Mouse (Mus musculus) embryonic facial prominence, embryonic 15.5 days (tissue): ENCODE measurements around the gene Tob2. TPM values are rescaled to one million over a fixed set of nuclear protein-coding genes. Genes with fewer than 3 reads are reported as not detected.

ENCODE experiments used
- ATAC-seq: fragments of 200-750 bp; cut with Nextera tagmentation; 2 replicates; pipeline ENCODE4 v1.8.0; 2017; ENCODE audit warnings: low read depth, moderate TSS enrichment; ENCODE audit not compliant: insufficient number of reproducible peaks, low FRiP score, low TSS enrichment
- H3K27ac ChIP-seq: fragments of 300-500 bp; sonication (generic); replicated peaks from 2 replicates; pipeline ENCODE4 v1.5.1; 2015; ENCODE audit warnings: mild to moderate bottlenecking, inconsistent platforms
- H3K27me3 ChIP-seq: fragments of 300-500 bp; sonication (generic); 2 replicates; pipeline ENCODE4 v1.6.1; 2015; ENCODE audit warnings: inconsistent platforms
- H3K36me3 ChIP-seq: fragments of 300-500 bp; sonication (generic); 2 replicates; pipeline ENCODE4 v1.6.1; 2015; ENCODE audit warnings: mild to moderate bottlenecking, inconsistent platforms
- H3K4me1 ChIP-seq: fragments of 300-500 bp; sonication (generic); 2 replicates; pipeline ENCODE4 v1.6.1; 2015; ENCODE audit warnings: inconsistent platforms
- H3K4me2 ChIP-seq: fragments of 300-500 bp; sonication (generic); replicated peaks from 2 replicates; pipeline ENCODE4 v1.6.1; 2015; ENCODE audit warnings: mild to moderate bottlenecking, inconsistent platforms
- H3K4me3 ChIP-seq: fragments of 300-500 bp; sonication (generic); replicated peaks from 2 replicates; pipeline ENCODE4 v1.5.1; 2015; ENCODE audit warnings: mild to moderate bottlenecking, inconsistent platforms
- H3K9ac ChIP-seq: fragments of 300-500 bp; sonication (generic); 2 replicates; pipeline ENCODE4 v1.6.1; 2015; ENCODE audit warnings: inconsistent platforms
- H3K9me3 ChIP-seq: fragments of 300-500 bp; sonication (generic); replicated peaks from 2 replicates; pipeline ENCODE4 v1.6.1; 2016; ENCODE audit warnings: inconsistent platforms
- WGBS: fragments of 180-500 bp; shearing (Covaris S2); methylation state at CpG from one replicate; pipeline ENCODE4 v1.1.7; 2015; 5-methylcytosine and 5-hydroxymethylcytosine counted together
- polyA plus RNA-seq: library from polyadenylated mRNA; unstranded; fragments of >200 nt; fragmentation: Nextera tagmentation; extraction: Ambion mirVana; gene quantifications from 2 replicates; pipeline ENCODE4 v1.2.1, GENCODE M21; 2015

Tob2 gene
- polyA plus RNA-seq, result 31.4 and 33.8 TPM in 2 replicates

GRCm38 (mm10) chr15:81858517-81859329 lies at the start of gene Tob2:
Gene Tob2, minus strand, starts transcription at chr15:81858796.
- Histone ChIP-seq H3K27ac (peak within 1 kb of the TSS; percentile 99), H3K4me2 (peak within 1 kb of the TSS; percentile 81), H3K9me3 (no peaks in the 10 kb centered on the region), H3K4me1 (peaks cover 16% of the 10 kb centered on the region), H3K36me3 (peaks cover 4% of the 10 kb centered on the region; the same call in 1 of the 2 replicates), H3K27me3 (no peaks in the 10 kb centered on the region), H3K4me3 (peak within 1 kb of the TSS; percentile 95), H3K9ac (peak within 1 kb of the TSS; percentile 92)
- 0 out of 2 replicates have a peak, but pooled peaks have one; percentile 1 for ATAC-seq
- under 1% methylated on average over 44 of the region's 44 CpGs for WGBS

DNA sequence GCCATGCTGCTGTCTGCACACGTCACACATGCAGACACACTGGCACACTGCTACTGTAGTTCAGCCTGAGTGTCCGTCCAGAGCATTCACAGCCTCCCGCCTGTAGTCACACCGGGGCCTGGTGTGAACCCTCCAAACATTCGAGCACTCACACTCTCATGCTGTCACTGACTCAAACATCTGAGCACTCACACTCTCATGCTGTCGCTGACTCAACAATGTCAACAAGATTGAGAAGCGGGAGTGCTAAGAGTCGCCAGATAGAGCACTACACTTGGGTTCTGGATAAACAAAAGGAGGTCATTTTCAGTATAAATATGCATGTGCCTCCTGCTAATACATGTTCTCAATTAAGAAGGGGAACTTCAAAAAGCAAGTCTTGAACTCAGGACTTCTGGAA lies 49.4 kb upstream of the Tob2 start:
- Histone ChIP-seq H3K36me3 (peaks cover 95% of the 10 kb centered on the region), H3K9ac (no peak overlapping the region), H3K4me3 (no peak overlapping the region), H3K4me1 (no peaks in the 10 kb centered on the region), H3K9me3 (no peaks in the 10 kb centered on the region), H3K4me2 (no peak overlapping the region), H3K27me3 (no peaks in the 10 kb centered on the region), H3K27ac (no peak overlapping the region)
- no peak for ATAC-seq
- 93% methylated on average over 8 of the region's 8 CpGs for WGBS

DNA sequence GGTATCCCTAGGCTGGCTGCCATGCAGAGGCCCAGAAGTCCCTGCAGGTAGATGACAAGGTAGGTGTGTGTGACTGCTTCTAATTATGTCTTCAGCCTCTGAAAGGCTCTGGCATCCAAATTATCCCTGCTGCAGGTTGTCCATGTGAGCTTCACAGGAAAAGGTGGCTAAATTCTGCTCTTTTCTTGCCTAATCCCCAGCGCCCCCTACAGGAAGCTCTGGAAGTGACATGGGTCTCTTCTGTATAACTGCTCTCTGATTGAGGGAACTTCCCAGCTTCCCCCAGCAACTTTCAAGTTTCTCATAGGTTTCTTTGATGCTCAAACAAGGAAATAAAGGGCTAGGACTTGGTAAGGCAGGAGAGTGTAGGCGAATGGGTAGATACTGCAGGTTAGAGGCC lies 46.3 kb upstream of the Tob2 start:
- Histone ChIP-seq H3K4me2 (no peak overlapping the region), H3K9ac (no peak overlapping the region), H3K27me3 (no peaks in the 10 kb centered on the region), H3K27ac (no peak overlapping the region), H3K4me1 (no peaks in the 10 kb centered on the region), H3K36me3 (peaks cover 95% of the 10 kb centered on the region), H3K9me3 (no peaks in the 10 kb centered on the region), H3K4me3 (no peak overlapping the region)
- no peak for ATAC-seq
- WGBS, result 39% methylated on average over 2 of the region's 2 CpGs

- no peak overlapping the region for H3K9ac ChIP-seq
- no peaks in the 10 kb centered on the region for H3K27me3 ChIP-seq
- ATAC-seq, result no peak
- H3K4me2 ChIP-seq, result no peak overlapping the region
- H3K4me1 ChIP-seq, result no peaks in the 10 kb centered on the region
- H3K27ac ChIP-seq, result no peak overlapping the region
- H3K4me3 ChIP-seq, result no peak overlapping the region
- H3K36me3 ChIP-seq, result peaks cover 78% of the 10 kb centered on the region
- H3K9me3 ChIP-seq, result no peaks in the 10 kb centered on the region
- 91% methylated on average over 2 of the region's 2 CpGs for WGBS
These were observed 40.2 kb upstream of the Tob2 start for GRCm38 (mm10) chr15:81898751-81899150.

DNA sequence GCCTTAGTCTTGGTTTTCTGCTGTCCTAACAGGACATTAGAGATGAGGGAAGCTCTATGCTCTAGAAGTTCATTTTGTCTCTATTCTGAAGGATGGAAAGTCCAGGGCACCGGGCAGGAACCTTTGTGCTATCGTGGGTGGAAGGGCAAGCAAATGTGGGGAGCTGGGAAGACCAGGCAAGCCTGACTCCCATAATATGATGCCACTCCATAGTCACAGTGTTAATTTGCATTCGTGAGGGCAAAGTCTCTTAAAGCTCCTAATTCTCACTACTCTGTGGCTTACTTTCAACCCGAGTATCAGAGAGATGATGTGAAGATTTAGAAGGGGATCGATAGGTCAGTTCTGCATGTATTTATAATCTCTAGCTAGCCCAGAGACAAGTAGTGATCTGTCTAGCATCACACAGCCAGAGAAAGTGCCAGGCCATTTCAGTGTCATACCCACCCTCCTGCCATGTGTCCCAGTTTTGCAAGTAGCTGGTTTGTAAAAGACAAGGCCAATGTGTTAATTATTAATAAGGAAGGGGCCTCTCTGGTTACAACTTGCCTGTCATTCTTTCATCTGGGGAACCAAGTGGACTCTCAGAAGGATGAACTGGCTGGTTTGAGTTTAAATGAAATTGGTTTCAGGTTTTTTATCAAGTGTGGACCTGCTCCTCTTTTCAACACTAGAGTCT lies 39.1 kb upstream of the Tob2 start:
- no peak for ATAC-seq
- peaks cover 77% of the 10 kb centered on the region for H3K36me3 ChIP-seq
- WGBS, result 93% methylated on average over 5 of the region's 5 CpGs

DNA sequence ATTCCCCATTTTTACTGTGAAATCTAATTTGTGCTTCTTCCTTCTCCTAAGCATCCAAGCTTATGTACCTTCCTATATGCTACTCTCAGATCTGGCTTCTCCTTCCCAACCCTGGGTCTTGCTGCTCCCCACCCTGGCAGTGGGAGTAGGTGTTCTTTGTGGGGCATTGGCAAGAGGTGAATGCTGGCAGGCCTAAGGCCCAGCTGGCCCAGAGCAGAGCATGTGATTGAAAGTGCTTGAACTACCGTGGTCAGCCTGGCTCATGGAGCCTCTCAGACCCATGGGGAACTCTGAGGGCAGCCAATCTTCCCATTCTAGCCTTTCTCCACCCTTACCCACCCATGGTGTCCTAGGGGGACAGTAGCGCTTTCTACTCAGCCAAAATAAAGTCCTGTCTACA lies 37.8 kb upstream of the Tob2 start:
- H3K36me3 ChIP-seq, result peaks cover 74% of the 10 kb centered on the region
- no peak for ATAC-seq
- WGBS, result 89% methylated on average over 2 of the region's 2 CpGs

More for the DNA sequence above, 39.1 kb upstream of the Tob2 start:
- Histone ChIP-seq H3K27ac (no peak overlapping the region), H3K4me2 (no peak overlapping the region), H3K4me1 (no peaks in the 10 kb centered on the region), H3K27me3 (no peaks in the 10 kb centered on the region), H3K9ac (no peak overlapping the region), H3K9me3 (no peaks in the 10 kb centered on the region), H3K4me3 (no peak overlapping the region)

GRCm38 (mm10) chr15:81894002-81894401 lies 35.4 kb upstream of the Tob2 start:
- 87% methylated on average over 1 of the region's 1 CpGs for WGBS

More for the DNA sequence above, 37.8 kb upstream of the Tob2 start:
- H3K4me2 ChIP-seq, result no peak overlapping the region
- H3K27me3 ChIP-seq, result no peaks in the 10 kb centered on the region
- H3K9ac ChIP-seq, result no peak overlapping the region
- H3K27ac ChIP-seq, result no peak overlapping the region
- no peaks in the 10 kb centered on the region for H3K4me1 ChIP-seq
- H3K9me3 ChIP-seq, result no peaks in the 10 kb centered on the region
- no peak overlapping the region for H3K4me3 ChIP-seq

GRCm38 (mm10) chr15:81891822-81892580 lies 33.4 kb upstream of the Tob2 start:
- Histone ChIP-seq H3K9ac (no peak overlapping the region), H3K27ac (no peak overlapping the region), H3K4me2 (no peak overlapping the region), H3K9me3 (no peaks in the 10 kb centered on the region), H3K36me3 (peaks cover 70% of the 10 kb centered on the region), H3K27me3 (no peaks in the 10 kb centered on the region), H3K4me3 (no peak overlapping the region), H3K4me1 (no peaks in the 10 kb centered on the region)
- ATAC-seq, result no peak
- 92% methylated on average over 8 of the region's 8 CpGs for WGBS

More at GRCm38 (mm10) chr15:81894002-81894401, 35.4 kb upstream of the Tob2 start:
- Histone ChIP-seq H3K9me3 (no peaks in the 10 kb centered on the region), H3K4me3 (no peak overlapping the region), H3K9ac (no peak overlapping the region), H3K4me1 (no peaks in the 10 kb centered on the region), H3K4me2 (no peak overlapping the region), H3K27me3 (no peaks in the 10 kb centered on the region), H3K36me3 (peaks cover 78% of the 10 kb centered on the region), H3K27ac (no peak overlapping the region)
- no peak for ATAC-seq

GRCm38 (mm10) chr15:81891140-81891802 lies 32.7 kb upstream of the Tob2 start:
- H3K27ac ChIP-seq, result no peak overlapping the region
- 91% methylated on average over 7 of the region's 7 CpGs for WGBS
- H3K27me3 ChIP-seq, result no peaks in the 10 kb centered on the region
- H3K4me2 ChIP-seq, result no peak overlapping the region
- no peak overlapping the region for H3K9ac ChIP-seq
- no peak overlapping the region for H3K4me3 ChIP-seq
- no peaks in the 10 kb centered on the region for H3K4me1 ChIP-seq
- H3K36me3 ChIP-seq, result peaks cover 68% of the 10 kb centered on the region
- H3K9me3 ChIP-seq, result no peaks in the 10 kb centered on the region
- no peak for ATAC-seq

- ATAC-seq, result no peak
- Histone ChIP-seq H3K27ac (no peak overlapping the region), H3K4me2 (no peak overlapping the region), H3K4me1 (no peaks in the 10 kb centered on the region), H3K27me3 (no peaks in the 10 kb centered on the region), H3K4me3 (no peak overlapping the region), H3K9me3 (no peaks in the 10 kb centered on the region), H3K36me3 (peaks cover 55% of the 10 kb centered on the region), H3K9ac (no peak overlapping the region)
- WGBS, result 92% methylated on average over 7 of the region's 7 CpGs
These were observed 30.6 kb upstream of the Tob2 start for GRCm38 (mm10) chr15:81889175-81889574.
